Mouse (Mus musculus): Measurements from ENCODE around the gene Coro6.

DNA sequence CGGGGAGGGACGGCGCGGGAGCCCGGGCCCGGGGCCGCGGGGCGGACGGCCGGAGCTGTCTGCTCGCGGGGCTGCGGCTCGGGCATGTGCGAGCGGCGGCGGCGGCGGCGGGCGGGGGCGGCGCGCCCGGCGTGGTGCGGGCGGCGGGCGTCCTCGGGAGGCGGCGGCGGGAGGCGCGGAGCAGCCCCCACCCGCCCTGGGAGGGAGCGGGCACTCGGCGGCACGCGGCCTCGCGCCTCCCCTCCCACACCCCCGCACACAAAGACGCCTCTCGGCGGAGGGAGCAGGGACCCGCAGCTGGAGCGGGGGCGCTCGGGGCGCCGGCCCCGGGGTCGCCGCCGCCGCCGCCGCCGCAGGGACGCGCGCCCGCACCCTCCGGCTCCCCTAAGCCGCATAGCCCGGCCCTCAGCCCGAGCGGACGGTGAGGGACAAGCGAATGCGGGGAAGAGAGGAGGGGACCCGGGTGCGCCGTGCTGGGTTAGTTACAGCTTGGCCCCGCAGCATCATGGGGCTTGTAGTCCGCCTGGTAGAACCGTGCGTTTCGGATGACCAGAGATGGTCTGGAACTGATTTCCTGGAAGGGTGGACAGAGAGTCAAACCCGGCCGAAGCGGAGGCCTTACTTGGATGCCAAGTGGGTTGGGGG lies 27.5 kb downstream of the Coro6 start, which contains the start of gene Ankrd13b:
- no peak for TF ChIP-seq EP300 (IDR thresholded peaks at IDR 0.05; ENCODE audit: low read depth in 1 of 2, low read length in 2 of 2)
- TF ChIP-seq CTCF (IDR thresholded peaks at IDR 0.05 in 2 of 3, conservative IDR thresholded peaks at IDR 0.05 in 1 of 3; ENCODE audit: control insufficient read depth in 1 of 3, insufficient read depth in 1 of 3, low read depth in 2 of 3, low read length in 3 of 3, poor library complexity in 1 of 3, severe bottlenecking in 1 of 3), result no peak
- 0 out of 2 replicates have a peak, but pooled peaks have one; percentile 18 for TF ChIP-seq TBP (IDR thresholded peaks at IDR 0.05; ENCODE audit: low read depth, low read length)
- no peak for TF ChIP-seq RCOR1 (IDR thresholded peaks at IDR 0.05; ENCODE audit: low read depth, low read length)
- no peak for TF ChIP-seq MYB (IDR thresholded peaks at IDR 0.05; ENCODE audit: low read depth, low read length)
- TF ChIP-seq BHLHE40 (IDR thresholded peaks at IDR 0.05; ENCODE audit: borderline replicate concordance, low read depth, low read length), result no peak
- TF ChIP-seq POLR2A (IDR thresholded peaks at IDR 0.05; ENCODE audit: control insufficient read depth in 1 of 2, insufficient read depth in 1 of 2, low read depth in 1 of 2, low read length in 2 of 2, poor library complexity in 1 of 2), result 0 out of 4 replicates have a peak, but pooled peaks of 1 of the 2 experiments have one; percentile 36
- no peak for TF ChIP-seq ELF1 (IDR thresholded peaks at IDR 0.05; ENCODE audit: low read depth, low read length)
- TF ChIP-seq SIN3A (IDR thresholded peaks at IDR 0.05; ENCODE audit: low read length), result peak; percentile 63
- TF ChIP-seq MYC (IDR thresholded peaks at IDR 0.05; ENCODE audit: low read depth, low read length), result no peak
- TF ChIP-seq UBTF (IDR thresholded peaks at IDR 0.05; ENCODE audit: borderline replicate concordance, insufficient read depth, low read depth, low read length), result no peak
